Mouse (Mus musculus): ENCODE results near the gene Erbin.

GRCm38 (mm10) chr13:103920933-103921830 lies 868 bp upstream of the Erbin start:
- no peak for TF ChIP-seq GATA1 (IDR thresholded peaks at IDR 0.05; ENCODE audit: low read length)
- no peak for TF ChIP-seq TAL1 (IDR thresholded peaks at IDR 0.05; ENCODE audit: low read length)
